Mouse (Mus musculus) stomach, embryonic 16.5 days (tissue): ENCODE measurements around the gene Gm26938. TPM values are rescaled to one million over a fixed set of nuclear protein-coding genes. Genes with fewer than 3 reads are reported as not detected.

Experiments
- ATAC-seq: fragments of 200-750 bp; cut with Nextera tagmentation; 2 replicates; pipeline ENCODE4 v1.8.0; 2017; ENCODE audit warnings: moderate number of reproducible peaks, moderate TSS enrichment; ENCODE audit not compliant: insufficient read depth, low FRiP score
- H3K27ac ChIP-seq: fragments of 300-500 bp; sonication (generic); 2 replicates; pipeline ENCODE4 v1.5.1; 2014; ENCODE audit warnings: low read length
- H3K27me3 ChIP-seq: fragments of 300-500 bp; sonication (generic); 2 replicates; pipeline ENCODE4 v1.6.1; 2014; ENCODE audit warnings: low read length, control low read depth, mixed read lengths; ENCODE audit not compliant: control insufficient read depth, insufficient read depth
- H3K36me3 ChIP-seq: fragments of 300-500 bp; sonication (generic); 2 replicates; pipeline ENCODE4 v1.6.1; 2014; ENCODE audit warnings: low read length; ENCODE audit not compliant: control insufficient read depth, insufficient read depth
- H3K4me1 ChIP-seq: fragments of 300-500 bp; sonication (generic); 2 replicates; pipeline ENCODE4 v1.6.1; 2014; ENCODE audit warnings: low read length, control low read depth, mixed read lengths; ENCODE audit not compliant: control insufficient read depth, insufficient read depth
- H3K4me2 ChIP-seq: fragments of 300-500 bp; sonication (generic); 2 replicates; pipeline ENCODE4 v1.6.1; 2014; ENCODE audit warnings: low read depth, low read length, mixed read lengths
- H3K4me3 ChIP-seq: fragments of 300-500 bp; sonication (generic); replicated peaks from 2 replicates; pipeline ENCODE4 v1.5.1; 2014; ENCODE audit warnings: mild to moderate bottlenecking, low read length
- H3K9ac ChIP-seq: fragments of 300-500 bp; sonication (generic); 2 replicates; pipeline ENCODE4 v1.6.1; 2014; ENCODE audit warnings: low read length
- H3K9me3 ChIP-seq: fragments of 300-500 bp; sonication (generic); replicated peaks from 2 replicates; pipeline ENCODE4 v1.6.1; 2016; ENCODE audit warnings: low read length, control low read depth; ENCODE audit not compliant: control insufficient read depth
- WGBS: fragments of 180-500 bp; shearing (Covaris S2); extraction: QIAGEN DNeasy Blood & Tissue Kit; methylation state at CpG from one replicate; pipeline ENCODE4 v1.1.7; 2014; 5-methylcytosine and 5-hydroxymethylcytosine counted together
- polyA plus RNA-seq: library from polyadenylated mRNA; unstranded; fragments of >200 nt; fragmentation: Nextera tagmentation; extraction: Ambion mirVana; gene quantifications from 2 replicates; pipeline ENCODE4 v1.2.1, GENCODE M21; 2015

Gm26938 gene
- polyA plus RNA-seq, 1 experiment from 2014 or later = not detected

GRCm38 (mm10) chr5:139835706-139836105 lies 9.5 kb upstream of the Gm26938 start:
- ATAC-seq = no peak
- 87% methylated on average over 7 of the region's 7 CpGs for WGBS
- Histone ChIP-seq H3K4me2 (no peak overlapping the region), H3K27ac (no peak overlapping the region), H3K4me1 (no peaks in the 10 kb centered on the region), H3K9ac (no peak overlapping the region), H3K36me3 (no peaks in the 10 kb centered on the region), H3K4me3 (no peak overlapping the region), H3K27me3 (no peaks in the 10 kb centered on the region), H3K9me3 (no peaks in the 10 kb centered on the region)

- 69% methylated on average over 7 of the region's 7 CpGs for WGBS
Measured at GRCm38 (mm10) chr5:139832125-139832524, 5.9 kb upstream of the Gm26938 start.

GRCm38 (mm10) chr5:139830734-139831133 lies 4.5 kb upstream of the Gm26938 start:
- WGBS = 63% methylated on average over 3 of the region's 3 CpGs
- Histone ChIP-seq H3K9me3 (no peaks in the 10 kb centered on the region), H3K27ac (no peak overlapping the region), H3K4me1 (peaks cover 8% of the 10 kb centered on the region), H3K36me3 (no peaks in the 10 kb centered on the region), H3K27me3 (no peaks in the 10 kb centered on the region), H3K4me2 (no peak overlapping the region), H3K9ac (no peak overlapping the region), H3K4me3 (no peak overlapping the region)
- ATAC-seq = no peak

More at GRCm38 (mm10) chr5:139832125-139832524, 5.9 kb upstream of the Gm26938 start:
- Histone ChIP-seq H3K4me2 (no peak overlapping the region), H3K27ac (no peak overlapping the region), H3K4me3 (no peak overlapping the region), H3K9me3 (no peaks in the 10 kb centered on the region), H3K27me3 (no peaks in the 10 kb centered on the region), H3K4me1 (no peaks in the 10 kb centered on the region), H3K36me3 (no peaks in the 10 kb centered on the region), H3K9ac (no peak overlapping the region)
- ATAC-seq = no peak

- Histone ChIP-seq H3K9me3 (no peaks in the 10 kb centered on the region), H3K27ac (no peak overlapping the region), H3K36me3 (no peaks in the 10 kb centered on the region), H3K4me2 (no peak overlapping the region), H3K4me1 (peaks cover 14% of the 10 kb centered on the region), H3K27me3 (no peaks in the 10 kb centered on the region), H3K9ac (no peak overlapping the region), H3K4me3 (no peak overlapping the region)
- no peak for ATAC-seq
- 73% methylated on average over 13 of the region's 13 CpGs for WGBS
Measured at GRCm38 (mm10) chr5:139829384-139829783, 3.2 kb upstream of the Gm26938 start.

GRCm38 (mm10) chr5:139827593-139827992 lies 1.4 kb upstream of the Gm26938 start:
- 79% methylated on average over 1 of the region's 1 CpGs for WGBS
- no peak overlapping the region for H3K4me3 ChIP-seq
- no peaks in the 10 kb centered on the region for H3K27me3 ChIP-seq
- no peak overlapping the region for H3K4me2 ChIP-seq
- no peaks in the 10 kb centered on the region for H3K9me3 ChIP-seq
- no peak for ATAC-seq
- no peaks in the 10 kb centered on the region for H3K36me3 ChIP-seq
- peaks cover 14% of the 10 kb centered on the region for H3K4me1 ChIP-seq
- H3K27ac ChIP-seq = no peak overlapping the region
- H3K9ac ChIP-seq = no peak overlapping the region

GRCm38 (mm10) chr5:139825947-139826346 lies 260 bp downstream of the Gm26938 start:
- peak overlapping the region; percentile 66; the same call in 1 of the 2 replicates for H3K27ac ChIP-seq
- H3K9me3 ChIP-seq = no peaks in the 10 kb centered on the region
- no peak for ATAC-seq
- WGBS = 40% methylated on average over 11 of the region's 11 CpGs
- H3K4me1 ChIP-seq = peaks cover 24% of the 10 kb centered on the region
- H3K4me3 ChIP-seq = peak overlapping the region; percentile 75
- no peaks in the 10 kb centered on the region for H3K27me3 ChIP-seq
- H3K36me3 ChIP-seq = peaks cover 4% of the 10 kb centered on the region; the same call in 1 of the 2 replicates
- H3K4me2 ChIP-seq = peak overlapping the region; percentile 95
- peak overlapping the region; percentile 83 for H3K9ac ChIP-seq

- H3K27me3 ChIP-seq = no peaks in the 10 kb centered on the region
- ATAC-seq = no peak
- H3K4me1 ChIP-seq = peaks cover 24% of the 10 kb centered on the region
- no peak overlapping the region for H3K4me3 ChIP-seq
- no peak overlapping the region for H3K4me2 ChIP-seq
- 87% methylated on average over 10 of the region's 10 CpGs for WGBS
- H3K9ac ChIP-seq = no peak overlapping the region
- no peaks in the 10 kb centered on the region for H3K9me3 ChIP-seq
- H3K36me3 ChIP-seq = peaks cover 4% of the 10 kb centered on the region; the same call in 1 of the 2 replicates
- no peak overlapping the region for H3K27ac ChIP-seq
Measured at GRCm38 (mm10) chr5:139824531-139824930, 1.7 kb downstream of the Gm26938 start.

- H3K27ac ChIP-seq = peak overlapping the region; percentile 57
- peak; percentile 42; the same call in 1 of the 2 replicates for ATAC-seq
- H3K4me3 ChIP-seq = no peak overlapping the region
- no peaks in the 10 kb centered on the region for H3K27me3 ChIP-seq
- no peak overlapping the region for H3K4me2 ChIP-seq
- peak overlapping the region; percentile 39 for H3K9ac ChIP-seq
- no peaks in the 10 kb centered on the region for H3K9me3 ChIP-seq
- peaks cover 21% of the 10 kb centered on the region for H3K4me1 ChIP-seq
- 61% methylated on average over 12 of the region's 12 CpGs for whole genome bisulfite sequencing
- peaks cover 4% of the 10 kb centered on the region; the same call in 1 of the 2 replicates for H3K36me3 ChIP-seq
Measured at GRCm38 (mm10) chr5:139821466-139822459, 4.4 kb downstream of the Gm26938 start.

- H3K9me3 ChIP-seq = no peaks in the 10 kb centered on the region
- H3K4me3 ChIP-seq = peak within 1 kb of the TSS; percentile 20
- WGBS = 73% methylated on average over 9 of the region's 9 CpGs
- no peaks in the 10 kb centered on the region for H3K27me3 ChIP-seq
- H3K4me2 ChIP-seq = peak within 1 kb of the TSS; percentile 31
- H3K4me1 ChIP-seq = peaks cover 13% of the 10 kb centered on the region
- ATAC-seq = no peak; the same call in 1 of the 2 replicates
- peak within 1 kb of the TSS; percentile 83 for H3K27ac ChIP-seq
- H3K36me3 ChIP-seq = peaks cover 4% of the 10 kb centered on the region; the same call in 1 of the 2 replicates
- H3K9ac ChIP-seq = peak within 1 kb of the TSS; percentile 54
Measured at GRCm38 (mm10) chr5:139819538-139820181, 6.5 kb downstream of the Gm26938 start, which contains the start of gene Tmem184a. Gene Tmem184a, minus strand, starts transcription at chr5:139819917.
